Mouse (Mus musculus) ES-Bruce4 (cell line): ENCODE data around the gene Gm21860. TPM values are rescaled to one million over a fixed set of nuclear protein-coding genes. Genes with fewer than 3 reads are reported as not detected.
"Not testable (repeated sequence)": the region's sequence is repeated elsewhere in the genome, so short reads cannot be mapped to it uniquely, and the experiment has no call there.

Experiments used
- H3K27ac ChIP-seq: 2 replicates; pipeline ENCODE4 v1.5.1; 2012; ENCODE audit warnings: low read length, inconsistent platforms; ENCODE audit not compliant: insufficient read depth
- H3K27me3 ChIP-seq: 2 replicates; pipeline ENCODE4 v1.6.1; 2012; ENCODE audit warnings: mild to moderate bottlenecking, low read length, inconsistent platforms; ENCODE audit not compliant: control insufficient read depth, poor library complexity, insufficient read depth, severe bottlenecking
- H3K36me3 ChIP-seq: 2 replicates; pipeline ENCODE4 v1.6.1; 2012; ENCODE audit warnings: inconsistent platforms, mild to moderate bottlenecking, low read length, moderate library complexity; ENCODE audit not compliant: control insufficient read depth, poor library complexity, insufficient read depth, severe bottlenecking
- H3K4me1 ChIP-seq: one replicate; pipeline ENCODE4 v1.8.1; 2011; ENCODE audit warnings: low read length; ENCODE audit not compliant: control insufficient read depth, insufficient read depth
- H3K4me3 ChIP-seq: 2 replicates; pipeline ENCODE4 v1.5.1; 2011; ENCODE audit warnings: low read depth, mild to moderate bottlenecking, low read length
- H3K9ac ChIP-seq: 2 replicates; pipeline ENCODE4 v1.6.1; 2012; ENCODE audit warnings: low read depth, mild to moderate bottlenecking, inconsistent platforms; ENCODE audit not compliant: poor library complexity, severe bottlenecking
- H3K9me3 ChIP-seq: replicated peaks from 2 replicates; pipeline ENCODE4 v1.6.1; 2012; ENCODE audit warnings: mild to moderate bottlenecking, low read length, inconsistent platforms; ENCODE audit not compliant: control insufficient read depth, poor library complexity, insufficient read depth, severe bottlenecking
- polyA plus RNA-seq: library from polyadenylated mRNA; stranded (reverse); fragments of >200 nt; gene quantifications from 2 replicates; pipeline ENCODE4 v1.2.4, GENCODE M21; 2011; ENCODE audit warnings: low read depth; ENCODE audit not compliant: missing spikeins, insufficient read depth, insufficient read length

Gene Gm21860
- polyA plus RNA-seq, 1 experiment = not detected

DNA sequence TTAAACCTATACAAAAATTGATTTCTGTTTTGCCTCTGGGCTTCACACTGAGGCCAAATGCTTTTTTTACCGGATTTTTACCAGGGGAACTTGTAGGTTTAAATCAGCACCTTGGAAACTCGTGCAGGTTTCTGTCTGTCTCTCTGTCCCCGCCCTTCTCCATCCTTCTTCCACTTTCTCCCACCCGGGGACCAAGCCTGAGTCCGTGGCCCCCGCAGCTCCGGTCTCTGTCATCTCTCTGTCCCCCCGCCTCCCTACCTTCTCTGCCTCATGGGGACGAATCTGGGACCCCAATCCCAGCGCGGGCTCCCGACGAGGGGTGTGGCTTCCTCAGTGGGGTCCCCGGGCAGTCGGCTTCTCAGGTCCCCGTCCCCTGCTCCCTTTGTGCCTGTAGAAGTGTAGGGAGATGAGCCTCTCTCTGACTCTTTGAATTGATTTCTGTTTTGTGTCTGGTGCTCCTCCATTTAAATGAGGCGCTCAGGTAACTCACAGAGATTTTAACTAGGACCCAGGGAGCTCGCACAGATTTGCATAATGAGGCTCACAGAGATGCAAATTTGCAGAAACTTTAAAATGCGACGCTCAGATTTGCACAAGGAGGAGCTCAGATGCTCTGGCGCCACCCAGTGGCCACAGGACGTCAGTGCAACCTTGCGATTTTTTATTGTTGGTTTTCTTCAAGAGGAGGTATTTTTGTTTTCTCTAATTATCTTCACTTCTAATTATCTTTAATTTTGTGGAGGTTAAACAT is 28.7 kb downstream of the Gm21860 start:
- H3K4me3 ChIP-seq, H3K4me1 ChIP-seq, H3K9ac ChIP-seq, H3K27me3 ChIP-seq: not testable (repeated sequence)
- peaks cover 37% of the 10 kb centered on the region for H3K9me3 ChIP-seq
- H3K27ac ChIP-seq = peak overlapping the region; percentile 64; the same call in 1 of the 2 replicates
- H3K36me3 ChIP-seq = peaks cover 41% of the 10 kb centered on the region

DNA sequence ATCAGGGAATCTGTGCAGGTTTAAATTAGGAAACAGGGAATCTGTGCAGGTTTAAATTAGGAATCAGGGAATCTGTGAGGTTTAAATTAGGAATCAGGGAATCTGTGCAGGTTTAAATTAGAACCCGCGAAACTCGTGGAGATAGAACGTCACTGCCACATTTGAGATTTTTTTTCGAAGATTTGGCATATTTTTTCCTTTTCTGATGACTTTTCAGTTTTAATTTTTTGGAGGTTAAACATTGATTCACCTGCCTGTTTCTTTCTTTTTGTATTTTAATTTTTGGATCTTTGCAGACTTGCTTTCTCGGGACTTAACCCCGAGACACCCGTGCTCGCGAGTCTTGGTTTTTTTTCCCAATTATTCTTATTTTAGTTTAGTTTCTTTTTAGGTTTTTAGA is 29.5 kb downstream of the Gm21860 start:
- Histone ChIP-seq H3K36me3 (peaks cover 40% of the 10 kb centered on the region), H3K27ac (peak overlapping the region; percentile 91), H3K9me3 (peaks cover 40% of the 10 kb centered on the region)
- H3K4me3 ChIP-seq, H3K9ac ChIP-seq, H3K4me1 ChIP-seq, H3K27me3 ChIP-seq: not testable (repeated sequence)

DNA sequence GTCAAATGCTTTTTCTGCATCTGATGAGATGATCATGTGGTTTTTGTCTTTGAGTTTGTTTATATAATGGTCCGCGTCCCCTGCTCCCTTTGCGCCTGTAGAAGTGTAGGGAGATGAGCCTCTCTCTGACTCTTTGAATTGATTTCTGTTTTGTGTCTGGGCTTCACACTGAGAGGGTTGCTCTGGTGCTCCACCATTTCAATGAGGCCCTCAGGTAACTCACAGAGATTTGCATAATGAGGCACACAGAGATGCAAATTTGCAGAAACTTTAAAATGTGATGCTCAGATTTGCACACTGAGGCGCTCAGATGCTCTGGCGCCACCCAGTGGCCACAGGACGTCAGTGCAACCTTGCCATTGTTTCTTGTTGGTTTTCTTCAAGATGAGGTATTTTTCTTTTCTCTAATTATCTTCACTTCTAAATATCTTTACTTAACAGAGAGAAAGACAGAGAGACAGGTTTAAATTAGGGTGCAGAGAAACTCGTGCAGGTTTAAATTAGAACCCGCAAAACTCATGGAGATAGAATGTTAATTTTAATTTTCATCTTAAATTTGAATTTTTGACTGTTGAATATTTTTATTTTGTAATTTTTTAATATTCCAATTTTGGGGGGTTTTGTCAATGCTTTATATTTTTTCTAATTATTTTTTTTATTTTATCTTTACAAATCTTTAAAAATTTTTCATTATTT is 30.5 kb downstream of the Gm21860 start:
- peaks cover 45% of the 10 kb centered on the region for H3K36me3 ChIP-seq
- peak overlapping the region; percentile 31 for H3K27ac ChIP-seq
- H3K9ac ChIP-seq, H3K27me3 ChIP-seq, H3K4me3 ChIP-seq, H3K4me1 ChIP-seq: not testable (repeated sequence)
- peaks cover 44% of the 10 kb centered on the region for H3K9me3 ChIP-seq

DNA sequence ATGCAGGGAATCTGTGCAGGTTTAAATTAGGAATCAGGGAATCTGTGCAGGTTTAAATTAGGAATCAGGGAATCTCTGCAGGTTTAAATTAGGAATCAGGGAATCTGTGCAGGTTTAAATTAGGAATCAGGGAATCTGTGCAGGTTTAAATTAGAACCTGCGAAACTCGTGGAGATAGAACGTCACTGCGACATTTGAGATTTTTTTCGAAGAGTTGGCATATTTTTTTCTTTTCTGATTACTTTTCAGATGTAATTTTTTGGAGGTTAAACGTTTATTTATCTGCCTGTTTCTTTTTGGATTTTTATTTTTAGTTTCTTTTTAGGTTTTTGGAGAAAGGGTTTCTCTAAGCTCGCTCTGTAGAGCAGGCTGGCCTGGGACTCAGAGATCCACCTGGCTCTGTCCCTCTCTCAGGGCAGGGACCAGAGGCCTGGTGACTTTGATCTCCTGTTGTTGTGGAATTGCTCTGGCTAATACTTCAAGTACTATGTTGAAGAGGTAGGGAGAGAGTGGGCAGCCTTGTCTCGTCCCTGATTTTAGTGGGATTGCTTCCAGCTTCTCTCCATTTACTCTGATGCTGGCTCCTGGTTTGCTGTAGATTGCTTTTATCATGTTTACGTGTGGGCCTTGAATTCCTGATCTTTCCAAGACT is 31.2 kb downstream of the Gm21860 start:
- peaks cover 46% of the 10 kb centered on the region for H3K36me3 ChIP-seq
- H3K27ac ChIP-seq = peak overlapping the region; percentile 31
- H3K9ac ChIP-seq, H3K4me3 ChIP-seq, H3K27me3 ChIP-seq, H3K4me1 ChIP-seq: not testable (repeated sequence)
- peaks cover 46% of the 10 kb centered on the region for H3K9me3 ChIP-seq

DNA sequence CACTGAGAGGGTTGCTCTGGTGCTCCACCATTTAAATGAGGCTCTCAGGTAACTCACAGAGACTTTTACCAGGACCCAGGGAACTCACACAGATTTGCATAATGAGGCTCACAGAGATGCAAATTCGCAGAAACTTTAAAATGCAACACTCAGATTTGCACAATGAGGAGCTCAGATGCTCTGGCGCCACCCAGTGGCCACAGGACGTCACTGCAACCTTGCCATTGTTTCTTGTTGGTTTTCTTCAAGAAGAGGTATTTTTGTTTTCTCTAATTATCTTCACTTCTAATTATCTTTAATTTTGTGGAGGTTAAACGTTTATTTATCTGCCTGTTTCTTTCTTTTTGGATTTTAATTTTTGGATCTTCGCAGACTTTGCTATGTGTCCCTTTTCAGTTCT is 34.1 kb downstream of the Gm21860 start:
- H3K9me3 ChIP-seq = peaks cover 31% of the 10 kb centered on the region
- H3K27ac ChIP-seq, H3K4me3 ChIP-seq, H3K27me3 ChIP-seq, H3K4me1 ChIP-seq, H3K9ac ChIP-seq: not testable (repeated sequence)
- H3K36me3 ChIP-seq = peaks cover 31% of the 10 kb centered on the region

DNA sequence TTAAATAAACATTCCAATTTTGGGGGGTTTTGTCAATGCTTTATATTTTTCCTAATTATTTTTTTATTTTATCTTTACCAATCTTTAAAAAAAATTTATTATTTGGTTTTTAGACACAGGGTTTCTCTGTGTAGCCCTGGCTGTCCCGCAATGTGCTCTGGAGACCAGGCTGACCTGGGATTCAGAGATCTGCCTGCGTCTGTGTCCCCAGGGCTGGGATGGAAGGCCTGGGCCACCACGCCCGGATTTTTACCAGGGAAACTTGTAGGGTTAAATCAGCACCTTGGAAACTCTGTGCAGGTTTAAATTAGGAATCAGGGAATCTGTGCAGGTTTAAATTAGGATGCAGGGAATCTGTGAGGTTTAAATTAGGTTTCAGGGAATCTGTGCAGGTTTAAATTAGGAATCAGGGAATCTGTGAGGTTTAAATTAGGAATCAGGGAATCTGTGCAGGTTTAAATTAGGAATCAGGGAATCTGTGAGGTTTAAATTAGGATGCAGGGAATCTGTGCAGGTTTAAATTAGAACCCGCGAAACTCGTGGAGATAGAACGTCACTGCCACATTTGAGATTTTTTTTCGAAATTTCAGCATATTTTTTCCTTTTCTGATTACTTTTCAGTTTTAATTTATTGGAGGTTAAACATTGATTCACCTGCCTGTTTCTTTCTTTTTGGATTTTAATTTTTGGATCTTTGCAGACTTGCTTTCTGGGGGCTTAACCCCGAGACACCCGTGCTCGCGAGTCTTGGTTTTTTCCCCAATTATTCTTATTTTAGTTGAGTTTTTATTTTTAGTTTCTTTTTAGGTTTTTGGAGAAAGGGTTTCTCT is 35.0 kb downstream of the Gm21860 start:
- H3K27me3 ChIP-seq, H3K4me1 ChIP-seq, H3K9ac ChIP-seq, H3K4me3 ChIP-seq: not testable (repeated sequence)
- H3K27ac ChIP-seq = peak overlapping the region; percentile 94
- H3K36me3 ChIP-seq = peaks cover 27% of the 10 kb centered on the region
- H3K9me3 ChIP-seq = peaks cover 25% of the 10 kb centered on the region

DNA sequence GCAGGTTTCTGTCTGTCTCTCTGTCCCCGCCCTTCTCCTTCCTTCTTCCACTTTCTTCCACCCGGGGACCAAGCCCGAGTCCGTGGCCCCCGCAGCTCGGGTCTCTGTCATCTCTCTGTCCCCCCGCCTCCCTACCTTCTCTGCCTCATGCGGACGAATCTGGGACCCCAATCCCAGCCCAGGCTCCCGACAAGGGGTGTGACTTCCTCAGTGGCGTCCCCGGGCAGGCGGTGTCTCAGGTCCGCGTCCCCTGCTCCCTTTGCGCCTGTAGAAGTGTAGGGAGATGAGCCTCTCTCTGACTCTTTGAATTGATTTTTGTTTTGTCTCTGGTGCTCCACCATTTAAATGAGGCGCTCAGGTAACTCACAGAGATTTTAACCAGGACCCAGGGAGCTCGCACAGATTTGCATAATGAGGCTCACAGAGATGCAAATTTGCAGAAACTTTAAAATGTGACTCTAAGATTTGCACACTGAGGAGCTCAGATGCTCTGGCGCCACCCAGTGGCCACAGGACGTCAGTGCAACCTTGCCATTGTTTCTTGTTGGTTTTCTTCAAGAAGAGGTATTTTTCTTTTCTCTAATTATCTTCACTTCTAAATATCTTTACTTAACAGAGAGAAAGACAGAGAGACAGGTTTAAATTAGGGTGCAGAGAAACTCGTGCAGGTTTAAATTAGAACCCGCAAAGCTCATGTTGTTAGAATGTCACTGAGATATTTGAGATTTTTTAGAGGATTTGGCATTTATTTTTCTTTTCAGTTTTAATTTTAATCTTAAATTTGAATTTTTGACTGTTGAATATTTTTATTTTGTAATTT is 35.8 kb downstream of the Gm21860 start:
- H3K9ac ChIP-seq, H3K4me1 ChIP-seq, H3K27me3 ChIP-seq, H3K4me3 ChIP-seq: not testable (repeated sequence)
- H3K36me3 ChIP-seq = peaks cover 23% of the 10 kb centered on the region
- H3K27ac ChIP-seq = peak overlapping the region; percentile 60
- H3K9me3 ChIP-seq = peaks cover 20% of the 10 kb centered on the region

DNA sequence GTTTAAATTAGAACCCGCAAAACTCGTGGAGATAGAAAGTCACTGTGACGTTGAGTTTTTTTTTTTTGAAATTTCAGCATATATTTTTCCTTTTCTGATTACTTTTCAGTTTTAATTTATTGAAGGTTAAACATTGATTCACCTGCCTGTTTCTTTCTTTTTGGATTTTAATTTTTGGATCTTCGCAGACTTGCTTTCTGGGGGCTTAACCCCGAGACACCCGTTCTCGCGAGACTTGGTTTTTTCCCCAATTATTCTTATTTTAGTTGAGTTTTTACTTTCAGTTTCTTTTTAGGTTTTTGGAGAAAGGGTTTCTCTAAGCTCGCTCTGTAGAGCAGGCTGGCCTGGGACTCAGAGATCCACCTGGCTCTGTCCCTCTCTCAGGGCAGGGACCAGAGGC is 36.6 kb downstream of the Gm21860 start:
- H3K36me3 ChIP-seq = peaks cover 19% of the 10 kb centered on the region
- not testable (repeated sequence) for H3K4me1 ChIP-seq, H3K4me3 ChIP-seq, H3K27me3 ChIP-seq, H3K9ac ChIP-seq
- H3K27ac ChIP-seq = peak overlapping the region; percentile 74
- peaks cover 20% of the 10 kb centered on the region for H3K9me3 ChIP-seq
